Mouse (Mus musculus): Measurements from ENCODE around the gene Igbp1.

DNA sequence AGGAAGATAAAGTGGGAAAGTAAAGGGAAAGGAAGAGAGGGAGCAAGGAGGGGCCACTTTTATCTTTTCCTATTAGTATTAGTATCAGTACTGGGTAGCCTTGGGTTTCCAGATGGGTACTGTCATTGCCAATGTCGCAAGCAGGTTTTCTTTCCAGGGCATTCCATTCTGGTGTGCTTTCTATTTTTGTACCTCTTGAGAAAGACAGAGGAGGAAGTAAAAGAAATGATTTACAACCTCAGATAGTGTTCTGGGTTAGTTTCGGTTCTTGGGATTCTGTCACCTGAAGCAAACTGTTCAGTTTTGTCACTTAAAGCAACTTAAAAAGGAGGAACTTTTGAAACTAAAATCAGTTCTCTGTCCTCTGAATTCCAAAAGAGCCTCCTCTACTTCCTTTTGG lies 24.4 kb downstream of the Igbp1 start:
- no peak for TF ChIP-seq GATA1 (IDR thresholded peaks at IDR 0.05; ENCODE audit: borderline replicate concordance, low read length)
- no peak for TF ChIP-seq CTCF (IDR thresholded peaks at IDR 0.05; ENCODE audit: low read depth, low read length)
- TF ChIP-seq GATA2 (IDR thresholded peaks at IDR 0.05; ENCODE audit: borderline replicate concordance, low read depth, low read length) = no peak
- TF ChIP-seq TAL1 (conservative IDR thresholded peaks at IDR 0.05; ENCODE audit: low read depth, low read length) = no peak
- TF ChIP-seq POLR2AphosphoS5 (IDR thresholded peaks at IDR 0.05; ENCODE audit: insufficient replicate concordance, low read depth, low read length) = no peak
